Mouse (Mus musculus) gastrocnemius, postnatal 4 days (tissue): ENCODE data around the gene A530064D06Rik. TPM values are rescaled to one million over a fixed set of nuclear protein-coding genes. Genes with fewer than 3 reads are reported as not detected.
A peak's percentile ranks its signal among the peaks of the same experiment; 100 is the strongest.
"Not testable (repeated sequence)": the region's sequence is repeated elsewhere in the genome, so short reads cannot be mapped to it uniquely, and the experiment has no call there.

ENCODE experiments used
- DNase-seq, 2 experiments: peaks; one replicate each; pipeline ENCODE4 v3.0.0; 2021 to 2022; ENCODE audit warnings: low spot score in 2 of 2, mixed read lengths in 2 of 2
- long read RNA-seq, 2 experiments: library from polyadenylated mRNA; stranded (forward); transcript quantifications; one replicate each; pipeline ENCODE4 v2.0.0; 2021
- total RNA-seq, 2 experiments: library from RNA; stranded (reverse); gene quantifications; 2 replicates each; pipeline ENCODE4 v1.2.3; 2021

Gene A530064D06Rik
- total RNA-seq = under 1 TPM in 1 of 2 experiments, not detected in 1; 0.15 TPM
- long read RNA-seq, experiment 1 = 0 reads
- long read RNA-seq, experiment 2, partial matches to known transcripts = 0 of 1 reads
- long read RNA-seq, experiment 2, other reads (novel, unspliced or antisense) = 1 of 1 reads

DNA sequence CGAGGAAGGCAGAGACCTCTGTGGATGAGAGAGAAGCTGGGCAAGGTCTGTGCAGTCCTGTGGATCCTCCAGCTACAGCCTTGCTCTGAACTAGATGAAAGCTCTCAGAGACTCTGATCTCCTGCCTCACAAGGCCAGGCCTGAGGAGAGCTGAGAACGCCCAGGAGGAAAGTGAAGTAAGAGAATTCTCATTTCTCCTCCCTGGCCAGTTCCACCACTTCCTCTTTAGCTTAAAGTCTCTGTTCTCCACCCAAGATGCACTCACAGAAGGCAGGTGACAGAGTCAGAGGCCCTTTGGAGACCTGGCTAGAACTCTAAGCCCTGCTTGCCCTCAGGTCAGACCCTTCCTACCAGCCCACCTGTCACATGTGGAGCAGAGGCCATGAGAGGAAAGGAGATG, at the start of gene A530064D06Rik:
TSS of gene A530064D06Rik (minus strand) at position 173 of the 400 bp plus-strand sequence.
- not testable (repeated sequence) for DNase-seq

DNA sequence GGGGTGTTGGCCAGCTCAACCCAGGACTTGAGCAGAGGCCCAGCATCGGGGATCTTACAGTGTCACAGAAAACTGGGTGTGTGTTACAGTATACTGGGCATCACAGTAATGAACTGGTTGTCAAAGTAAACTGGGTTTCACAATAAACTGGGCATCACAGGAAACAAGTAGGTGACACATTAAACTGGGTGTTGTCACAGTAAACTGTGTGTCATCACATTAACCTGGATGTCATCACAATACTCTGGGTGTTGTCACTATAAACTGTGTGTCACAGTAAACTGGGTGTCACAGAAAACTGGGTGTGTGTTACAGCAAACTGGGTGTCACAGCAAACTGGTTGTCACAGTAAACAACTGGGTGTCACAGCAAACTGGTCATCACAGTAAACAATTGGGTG, 48.4 kb upstream of the A530064D06Rik start:
- no peak for DNase-seq

DNA sequence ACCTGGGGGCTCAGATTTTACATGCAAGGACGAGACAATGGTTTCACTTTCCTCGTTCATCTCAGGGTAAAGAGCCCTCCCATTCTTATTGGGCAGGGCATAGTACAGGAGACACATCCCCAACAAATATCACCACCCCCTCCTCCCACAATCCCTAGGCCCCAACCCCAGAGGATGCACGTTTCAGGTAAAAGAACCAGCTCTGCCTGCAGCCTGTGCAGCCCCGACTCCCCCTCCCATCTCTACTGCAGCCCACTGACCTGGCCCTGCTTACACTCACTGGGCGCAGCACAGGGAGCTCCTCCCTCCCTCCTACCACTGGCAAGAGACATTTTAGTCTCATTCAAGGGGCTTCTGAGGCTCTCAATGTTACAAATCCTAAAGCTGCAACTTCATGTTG, 46.4 kb upstream of the A530064D06Rik start:
- DNase-seq = peak in 1 of 2 experiments; percentile 14

DNA sequence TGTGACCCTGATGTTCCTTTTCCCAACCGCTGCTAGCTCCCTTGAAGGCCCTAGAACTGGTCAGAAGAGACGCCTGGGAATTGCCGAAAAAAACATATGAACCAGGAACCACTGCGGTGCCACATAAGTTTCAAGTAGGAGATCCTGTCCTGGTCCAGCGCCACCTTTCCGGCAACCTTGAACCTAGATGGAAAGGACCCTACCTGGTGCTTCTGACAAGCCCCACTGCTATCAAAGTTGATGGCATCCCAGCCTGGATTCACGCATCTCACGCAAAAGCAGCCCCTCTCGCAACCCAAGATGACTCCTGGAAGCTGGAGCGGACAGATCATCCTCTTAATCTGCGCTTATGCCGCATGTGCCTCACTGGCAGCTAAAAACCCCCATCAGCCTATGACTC, 45.5 kb upstream of the A530064D06Rik start:
- DNase-seq = no peak

DNA sequence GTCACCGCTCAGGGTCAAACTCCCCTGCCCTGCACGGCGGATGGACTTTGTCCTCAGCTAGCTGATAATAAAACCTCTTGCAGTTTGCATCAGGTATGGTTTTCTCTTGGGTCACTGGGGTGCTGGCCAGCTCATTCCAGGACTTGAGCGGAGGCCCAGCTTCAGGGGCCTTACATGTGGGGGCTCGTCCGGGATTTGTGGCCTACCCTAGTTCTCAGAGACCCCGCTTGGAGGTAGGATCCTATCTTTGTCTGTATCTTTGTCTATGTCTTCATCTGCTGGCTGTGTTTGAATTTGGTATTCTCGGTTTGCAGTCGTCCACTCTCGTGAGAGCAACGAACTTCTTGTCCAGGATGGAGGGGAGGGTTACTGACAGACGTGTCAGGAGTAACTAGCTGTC, 36.0 kb upstream of the A530064D06Rik start:
- DNase-seq = no peak

DNA sequence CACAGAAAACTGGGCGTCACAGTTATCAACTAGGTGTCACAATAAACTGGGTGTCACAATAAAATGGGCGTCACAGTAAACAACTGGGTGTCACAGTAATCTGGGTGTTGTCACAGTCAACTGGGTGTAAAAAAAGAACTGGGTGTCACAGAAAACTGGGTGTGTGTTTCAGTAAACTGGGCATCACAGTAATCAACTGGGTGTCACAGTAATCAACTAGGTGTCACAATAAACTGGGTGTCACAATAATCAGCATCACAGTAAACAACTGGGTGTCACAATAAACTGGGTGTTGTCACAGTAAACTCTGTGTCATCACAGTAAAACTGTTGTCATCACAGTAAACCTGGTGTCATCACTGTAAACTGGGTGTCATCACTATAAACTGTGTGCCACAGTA, 25.3 kb upstream of the A530064D06Rik start:
- no peak for DNase-seq

DNA sequence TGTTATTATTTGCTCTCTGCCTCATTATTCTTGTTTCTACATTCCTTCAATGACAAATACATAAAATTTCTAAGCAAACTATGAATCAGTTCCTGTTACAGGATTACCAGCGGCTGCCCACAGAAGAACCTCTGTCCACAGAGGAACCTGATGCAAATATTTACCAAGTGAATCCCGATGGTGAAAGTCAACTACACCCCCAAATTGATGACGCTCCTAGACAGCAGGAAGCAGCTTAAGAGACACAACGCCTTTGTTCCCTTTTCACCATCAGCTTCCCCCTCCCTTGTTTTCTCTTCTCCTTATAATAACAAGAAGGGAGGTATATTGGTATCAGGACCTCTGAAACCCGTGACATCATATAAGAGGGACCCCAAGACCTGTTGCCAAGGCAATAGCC, 18.2 kb upstream of the A530064D06Rik start:
- DNase-seq = no peak

DNA sequence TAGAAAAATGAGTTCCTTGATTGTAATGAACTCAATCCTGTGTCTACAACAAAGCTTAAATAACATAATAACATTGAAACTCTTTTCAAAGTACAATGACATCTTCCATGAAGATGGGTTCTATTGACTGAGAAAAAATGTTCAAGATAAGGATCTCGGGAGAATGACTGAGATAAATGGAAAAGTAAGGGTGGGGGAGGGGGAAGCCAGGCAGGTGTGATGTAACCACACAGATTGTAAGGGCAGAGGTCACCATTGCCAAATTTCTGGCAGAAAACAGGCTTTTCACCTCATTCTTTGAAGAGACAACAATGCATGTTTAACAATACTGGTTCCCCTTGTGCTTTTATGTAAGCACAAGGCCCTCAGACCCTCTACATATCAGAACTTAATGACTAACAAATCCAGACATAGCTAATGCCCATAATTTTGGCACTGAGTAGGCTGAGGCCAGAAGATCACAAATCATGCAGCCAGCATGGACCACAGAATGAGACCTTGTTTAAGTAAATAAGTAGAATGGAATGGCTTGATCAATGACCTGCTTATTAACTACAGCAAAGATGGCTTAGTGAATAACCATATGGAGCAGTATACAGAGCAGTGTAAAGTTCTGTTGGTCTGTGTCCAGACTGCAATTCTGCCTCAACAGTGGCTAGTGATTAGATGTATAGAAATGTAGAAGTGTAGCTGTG, 9.5 kb downstream of the A530064D06Rik start:
- no peak for DNase-seq

DNA sequence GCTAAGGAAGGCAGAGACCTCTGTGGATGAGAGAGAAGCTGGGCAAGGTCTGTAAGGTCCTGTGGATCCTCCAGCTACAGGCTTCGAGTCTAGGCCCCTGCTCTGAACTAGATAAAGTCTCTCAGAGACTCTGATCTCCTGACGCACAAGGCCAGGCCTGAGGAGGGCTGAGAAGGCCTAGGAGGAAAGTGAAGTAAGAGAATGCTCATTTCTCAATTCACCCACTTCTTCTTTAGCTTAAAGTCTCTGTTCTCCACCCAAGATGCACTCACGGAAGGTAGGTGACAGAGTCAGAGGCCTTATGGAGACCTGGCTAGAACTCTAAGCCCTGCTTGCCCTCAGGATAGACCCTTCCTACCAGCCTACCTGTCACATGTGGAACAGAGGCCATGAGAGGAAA, 21.0 kb downstream of the A530064D06Rik start, which contains the start of gene 9830107B12Rik:
TSS of gene 9830107B12Rik (minus strand) at position 149 of the 400 bp plus-strand sequence.
- DNase-seq = no peak

DNA sequence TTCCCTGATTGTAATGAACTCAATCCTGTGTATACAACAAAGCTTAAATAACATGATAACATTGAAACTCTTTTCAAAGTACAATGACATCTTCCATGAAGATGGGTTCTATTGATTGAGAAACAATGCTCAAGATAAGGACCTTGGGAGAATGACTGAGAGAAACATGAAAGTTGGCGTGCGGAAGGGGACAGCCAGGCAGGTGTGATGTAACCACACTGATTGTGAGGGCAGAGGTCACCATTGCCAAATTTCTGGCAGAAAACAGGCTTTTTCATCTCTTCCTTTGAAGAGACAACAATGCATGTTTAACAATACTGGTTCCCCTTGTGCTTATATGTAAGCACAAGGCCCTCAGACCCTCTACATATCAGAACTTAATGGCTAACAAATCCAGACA, 34.3 kb downstream of the A530064D06Rik start:
- DNase-seq = no peak

DNA sequence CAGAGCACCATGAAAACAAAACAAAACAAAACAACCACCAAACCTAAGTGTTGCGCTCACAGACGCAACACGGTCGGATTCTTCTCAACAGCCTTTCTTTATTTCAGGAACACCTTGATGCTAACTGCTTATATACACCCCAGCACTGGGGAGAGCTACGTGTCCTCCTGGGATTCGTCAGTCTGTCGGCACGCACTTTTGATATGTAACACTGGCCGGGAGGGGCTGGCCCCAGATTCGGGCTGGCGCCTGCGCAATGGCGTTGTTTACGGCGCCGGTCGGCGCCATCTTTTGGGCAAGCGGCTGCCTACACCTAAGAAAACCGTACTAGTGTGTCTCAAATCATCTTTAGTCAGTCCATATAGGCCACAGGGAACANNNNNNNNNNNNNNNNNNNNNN, 46.6 kb downstream of the A530064D06Rik start:
- no peak for DNase-seq

GRCm38 (mm10) chr17:48119656-48120055, 47.4 kb downstream of the A530064D06Rik start:
- peak; percentile 65 to 79 for DNase-seq

- DNase-seq = no peak
These were observed 48.5 kb downstream of the A530064D06Rik start for GRCm38 (mm10) chr17:48118570-48118969.

DNA sequence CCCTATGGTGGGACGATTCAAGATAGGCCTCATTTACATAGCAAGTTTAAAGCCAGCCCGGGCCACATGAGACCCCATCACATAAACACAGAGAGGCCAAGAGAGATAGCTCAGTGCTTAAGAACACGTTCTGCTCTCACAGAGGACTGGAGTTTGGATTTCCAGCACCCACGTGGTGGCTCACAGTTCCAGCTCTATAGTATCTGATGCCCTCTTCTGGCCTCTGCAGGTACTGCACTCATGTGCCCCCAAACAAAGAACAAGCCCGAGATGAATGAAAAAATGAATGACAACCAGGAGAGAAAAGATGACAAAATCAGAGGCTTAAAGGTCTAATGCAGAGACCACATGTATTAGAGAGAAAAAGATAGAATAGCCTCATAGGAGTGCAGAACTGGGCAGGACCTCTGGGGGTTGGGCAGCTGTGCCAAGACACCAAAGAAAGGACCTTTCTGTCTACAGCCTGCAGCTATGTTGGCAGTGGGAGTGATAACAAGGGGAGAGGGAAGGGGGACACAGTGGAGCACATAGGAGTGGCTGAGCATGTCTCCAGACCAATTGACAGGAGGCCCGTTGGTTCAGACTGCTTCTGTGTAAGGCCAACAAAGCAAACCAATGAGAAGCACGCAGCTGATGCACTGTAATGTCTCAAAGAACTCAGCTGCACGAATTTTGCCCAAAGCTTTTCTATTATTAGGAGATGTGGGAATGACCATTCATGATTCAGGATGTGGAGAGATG, 56.4 kb downstream of the A530064D06Rik start:
- DNase-seq = no peak

DNA sequence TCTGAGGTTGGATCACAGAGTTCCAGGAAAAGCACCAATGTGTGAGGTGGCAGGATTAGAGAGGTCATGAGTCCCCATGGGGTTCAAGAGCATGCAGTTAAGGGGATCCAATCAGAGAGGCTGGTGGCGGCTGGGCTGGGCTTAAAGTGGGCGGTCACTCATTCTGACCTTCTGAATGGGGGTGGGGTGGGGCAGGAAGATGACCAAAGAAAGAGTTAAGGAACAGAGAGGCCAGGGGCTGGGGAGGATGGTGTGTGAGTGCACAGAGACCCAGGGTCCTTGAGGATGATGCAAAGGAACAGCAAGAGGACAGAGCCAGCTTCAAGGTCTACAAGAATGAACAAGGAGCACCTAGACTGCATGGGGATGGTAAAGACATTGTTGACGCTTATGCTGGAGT, 58.6 kb downstream of the A530064D06Rik start:
- no peak for DNase-seq

GRCm38 (mm10) chr17:48107862-48108261, 59.2 kb downstream of the A530064D06Rik start:
- no peak for DNase-seq

DNA sequence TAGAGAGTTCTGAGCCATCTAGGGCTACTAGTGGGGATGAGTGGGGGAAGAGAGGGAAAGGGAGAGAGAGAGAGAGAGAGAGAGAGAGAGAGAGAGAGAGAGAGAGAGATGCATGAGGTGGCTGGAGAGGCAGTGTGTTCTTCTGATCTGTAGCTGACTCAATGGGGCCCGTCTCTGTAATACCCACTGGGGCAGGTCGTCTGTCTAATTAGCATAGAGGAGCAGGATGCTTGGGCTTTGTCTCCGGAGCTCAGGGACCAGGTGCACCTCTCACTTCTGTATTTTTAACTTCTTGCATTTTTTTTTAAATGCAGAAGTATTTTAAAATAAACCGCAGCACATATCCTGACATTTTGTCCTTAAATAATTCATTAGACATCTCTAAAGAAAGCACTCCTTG, 59.7 kb downstream of the A530064D06Rik start:
- DNase-seq = no peak

GRCm38 (mm10) chr17:48100441-48101417, 66.3 kb downstream of the A530064D06Rik start:
- DNase-seq = peak; percentile 63 to 83

DNA sequence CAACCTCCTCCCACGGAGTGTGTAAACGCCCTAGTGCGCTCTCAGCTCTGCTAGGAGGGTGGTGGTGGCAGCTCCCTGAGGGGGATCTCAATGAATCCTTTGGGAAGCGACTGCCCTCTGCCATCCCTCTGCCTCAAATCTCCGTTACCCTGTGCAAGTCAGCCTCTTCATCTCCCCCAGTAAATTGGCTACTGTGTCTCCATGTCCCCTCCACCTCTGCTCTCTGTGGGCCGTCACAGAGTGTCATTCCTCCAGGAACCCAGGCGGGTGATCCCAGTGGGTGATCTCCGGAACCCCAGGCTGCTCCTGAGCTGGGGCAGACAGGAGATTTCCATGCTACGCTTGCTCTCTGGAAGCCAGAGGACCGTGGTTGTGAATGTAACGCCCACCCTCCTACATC, 67.8 kb downstream of the A530064D06Rik start:
- DNase-seq = no peak
